Mouse (Mus musculus): ENCODE measurements around the gene Ccin.

- TF ChIP-seq CTCF (IDR thresholded peaks at IDR 0.05; ENCODE audit: borderline replicate concordance, extremely low read depth, insufficient read depth, insufficient read length) (no peak), POLR2A (IDR thresholded peaks at IDR 0.05; ENCODE audit: borderline replicate concordance, extremely low read depth, insufficient read depth, insufficient read length, poor library complexity, severe bottlenecking) (no peak)
Measured at GRCm38 (mm10) chr4:43994342-43994741, 11.1 kb downstream of the Ccin start.

Measured in brain, embryonic 14.5 days (tissue).